Mouse (Mus musculus): Measurements from ENCODE around the gene Tcp11l2.

DNA sequence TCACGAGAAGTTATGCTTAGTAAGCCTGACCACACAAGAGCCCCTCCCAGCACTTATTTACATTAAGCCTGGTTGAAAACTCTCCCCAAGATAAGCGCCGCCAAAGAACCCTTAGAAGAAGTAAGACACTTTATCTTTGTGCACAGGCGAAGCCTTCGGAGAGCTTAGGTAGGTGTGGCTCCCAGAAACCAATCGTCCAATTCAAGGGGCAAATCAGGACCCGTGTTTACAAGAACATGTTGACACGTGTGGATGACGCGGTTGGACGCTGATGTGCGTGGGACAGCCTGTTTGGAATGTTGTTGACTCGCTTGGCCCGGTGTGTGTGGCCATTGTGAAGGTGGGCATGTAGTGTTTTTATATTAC lies 414 bp upstream of the Tcp11l2 start:
- TF ChIP-seq CEBPB (IDR thresholded peaks at IDR 0.05; ENCODE audit: insufficient read depth, poor library complexity, severe bottlenecking) (no peak), POLR2A (IDR thresholded peaks at IDR 0.05; ENCODE audit: insufficient read length, low read depth) (no peak), USF1 (IDR thresholded peaks at IDR 0.05; ENCODE audit: low read depth) (peak; percentile 59), SRF (IDR thresholded peaks at IDR 0.05; ENCODE audit: control insufficient read depth, insufficient read length, low read depth) (peak; percentile 7), TCF12 (IDR thresholded peaks at IDR 0.05; ENCODE audit: insufficient read depth, poor library complexity, severe bottlenecking) (no peak), MAX (IDR thresholded peaks at IDR 0.05; ENCODE audit: low read depth) (peak; percentile 87), TCF3 (IDR thresholded peaks at IDR 0.05; ENCODE audit: insufficient read length, low read depth) (no peak), POLR2AphosphoS2 (IDR thresholded peaks at IDR 0.05; ENCODE audit: insufficient read length, low read depth) (no peak), E2F4 (IDR thresholded peaks at IDR 0.05; ENCODE audit: insufficient read depth) (no peak), REST (IDR thresholded peaks at IDR 0.05; ENCODE audit: insufficient read depth, insufficient read length) (no peak)

All from myocyte (in vitro differentiated cells).